Mouse (Mus musculus) embryonic facial prominence, embryonic 15.5 days (tissue): ENCODE measurements around the gene Prickle2. TPM values are rescaled to one million over a fixed set of nuclear protein-coding genes. Genes with fewer than 3 reads are reported as not detected.

ENCODE experiments used
- ATAC-seq: fragments of 200-750 bp; cut with Nextera tagmentation; 2 replicates; pipeline ENCODE4 v1.8.0; 2017; ENCODE audit warnings: low read depth, moderate TSS enrichment; ENCODE audit not compliant: insufficient number of reproducible peaks, low FRiP score, low TSS enrichment
- H3K27ac ChIP-seq: fragments of 300-500 bp; sonication (generic); replicated peaks from 2 replicates; pipeline ENCODE4 v1.5.1; 2015; ENCODE audit warnings: mild to moderate bottlenecking, inconsistent platforms
- H3K27me3 ChIP-seq: fragments of 300-500 bp; sonication (generic); 2 replicates; pipeline ENCODE4 v1.6.1; 2015; ENCODE audit warnings: inconsistent platforms
- H3K36me3 ChIP-seq: fragments of 300-500 bp; sonication (generic); 2 replicates; pipeline ENCODE4 v1.6.1; 2015; ENCODE audit warnings: mild to moderate bottlenecking, inconsistent platforms
- H3K4me1 ChIP-seq: fragments of 300-500 bp; sonication (generic); 2 replicates; pipeline ENCODE4 v1.6.1; 2015; ENCODE audit warnings: inconsistent platforms
- H3K4me2 ChIP-seq: fragments of 300-500 bp; sonication (generic); replicated peaks from 2 replicates; pipeline ENCODE4 v1.6.1; 2015; ENCODE audit warnings: mild to moderate bottlenecking, inconsistent platforms
- H3K4me3 ChIP-seq: fragments of 300-500 bp; sonication (generic); replicated peaks from 2 replicates; pipeline ENCODE4 v1.5.1; 2015; ENCODE audit warnings: mild to moderate bottlenecking, inconsistent platforms
- H3K9ac ChIP-seq: fragments of 300-500 bp; sonication (generic); 2 replicates; pipeline ENCODE4 v1.6.1; 2015; ENCODE audit warnings: inconsistent platforms
- H3K9me3 ChIP-seq: fragments of 300-500 bp; sonication (generic); replicated peaks from 2 replicates; pipeline ENCODE4 v1.6.1; 2016; ENCODE audit warnings: inconsistent platforms
- WGBS: fragments of 180-500 bp; shearing (Covaris S2); methylation state at CpG from one replicate; pipeline ENCODE4 v1.1.7; 2015; 5-methylcytosine and 5-hydroxymethylcytosine counted together
- polyA plus RNA-seq: library from polyadenylated mRNA; unstranded; fragments of >200 nt; fragmentation: Nextera tagmentation; extraction: Ambion mirVana; gene quantifications from 2 replicates; pipeline ENCODE4 v1.2.1, GENCODE M21; 2015

Prickle2 gene
- polyA plus RNA-seq, 1 experiment from 2014 or later: 6.2 TPM

GRCm38 (mm10) chr6:92370896-92371295, 335.1 kb downstream of the Prickle2 start:
- Histone ChIP-seq H3K9ac (no peak overlapping the region), H3K4me1 (no peaks in the 10 kb centered on the region), H3K36me3 (peaks cover 5% of the 10 kb centered on the region; the same call in 1 of the 2 replicates), H3K9me3 (no peaks in the 10 kb centered on the region), H3K4me2 (no peak overlapping the region), H3K4me3 (no peak overlapping the region), H3K27me3 (no peaks in the 10 kb centered on the region), H3K27ac (no peak overlapping the region)
- ATAC-seq: no peak
- 66% methylated on average over 5 of the region's 5 CpGs for WGBS

- no peaks in the 10 kb centered on the region for H3K9me3 ChIP-seq
Observed at GRCm38 (mm10) chr6:92347278-92348028, 358.5 kb downstream of the Prickle2 start.

DNA sequence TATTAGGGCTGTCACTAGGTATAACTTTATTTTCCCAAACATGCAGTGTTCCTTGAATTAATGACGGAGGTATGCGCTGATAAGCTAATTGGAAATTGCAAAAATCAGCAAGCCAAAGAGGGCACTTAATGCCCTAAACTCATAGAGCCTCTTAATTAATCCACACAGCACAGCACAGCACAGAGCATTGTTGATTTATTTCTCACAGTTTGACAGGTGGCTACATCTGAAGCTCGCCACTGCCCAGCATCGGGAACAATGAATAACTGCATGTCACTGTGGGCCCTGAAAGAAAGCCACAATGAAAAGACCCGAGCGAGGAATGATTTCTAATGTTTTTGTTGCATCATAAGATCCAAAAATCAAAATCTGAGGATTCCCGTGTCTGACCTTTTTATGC, 359.2 kb downstream of the Prickle2 start:
- H3K9ac ChIP-seq: no peak overlapping the region
- H3K27ac ChIP-seq: no peak overlapping the region
- H3K9me3 ChIP-seq: no peaks in the 10 kb centered on the region
- H3K27me3 ChIP-seq: no peaks in the 10 kb centered on the region
- 74% methylated on average over 7 of the region's 7 CpGs for WGBS
- ATAC-seq: no peak
- no peaks in the 10 kb centered on the region for H3K36me3 ChIP-seq
- H3K4me1 ChIP-seq: no peaks in the 10 kb centered on the region
- no peak overlapping the region for H3K4me3 ChIP-seq
- H3K4me2 ChIP-seq: no peak overlapping the region

More at GRCm38 (mm10) chr6:92347278-92348028, 358.5 kb downstream of the Prickle2 start:
- Histone ChIP-seq H3K4me2 (no peak overlapping the region), H3K36me3 (no peaks in the 10 kb centered on the region), H3K4me3 (no peak overlapping the region), H3K27me3 (no peaks in the 10 kb centered on the region), H3K4me1 (no peaks in the 10 kb centered on the region), H3K27ac (no peak overlapping the region), H3K9ac (no peak overlapping the region)
- WGBS: 76% methylated on average over 10 of the region's 10 CpGs
- no peak for ATAC-seq

DNA sequence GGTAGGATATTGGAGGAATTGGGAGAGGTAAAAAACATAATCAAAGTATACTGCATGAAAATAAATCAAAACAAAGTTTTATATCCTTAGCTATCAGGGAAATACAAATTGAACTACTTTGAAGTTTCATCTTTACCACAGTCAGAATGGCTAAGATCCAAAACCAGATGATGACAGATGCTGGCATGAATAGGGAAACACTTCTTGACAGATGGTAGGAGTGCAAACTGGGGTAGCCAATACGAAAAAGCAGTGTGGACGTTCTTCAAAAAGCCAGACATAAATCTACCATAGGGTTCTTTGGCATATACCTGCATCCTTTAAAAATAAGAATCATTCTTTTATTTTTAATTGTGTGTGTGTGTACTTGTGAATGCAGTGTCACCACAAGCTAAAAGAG, 360.8 kb downstream of the Prickle2 start:
- no peaks in the 10 kb centered on the region for H3K9me3 ChIP-seq
- no peak for ATAC-seq
- H3K27me3 ChIP-seq: no peaks in the 10 kb centered on the region
- H3K4me1 ChIP-seq: no peaks in the 10 kb centered on the region
- H3K9ac ChIP-seq: no peak overlapping the region
- 76% methylated on average over 2 of the region's 2 CpGs for WGBS
- no peaks in the 10 kb centered on the region for H3K36me3 ChIP-seq
- H3K27ac ChIP-seq: no peak overlapping the region
- H3K4me2 ChIP-seq: no peak overlapping the region
- H3K4me3 ChIP-seq: no peak overlapping the region

- H3K27ac ChIP-seq: no peak overlapping the region
- H3K4me1 ChIP-seq: no peaks in the 10 kb centered on the region
- H3K9me3 ChIP-seq: no peaks in the 10 kb centered on the region
- no peaks in the 10 kb centered on the region for H3K36me3 ChIP-seq
- no peaks in the 10 kb centered on the region for H3K27me3 ChIP-seq
- H3K4me2 ChIP-seq: no peak overlapping the region
- 80% methylated on average over 3 of the region's 3 CpGs for WGBS
- no peak overlapping the region for H3K4me3 ChIP-seq
- no peak overlapping the region for H3K9ac ChIP-seq
- no peak for ATAC-seq
Observed at GRCm38 (mm10) chr6:92344588-92344987, 361.4 kb downstream of the Prickle2 start.

Other genes starting within 250 kb of the Prickle2 start
- gene A730049H05Rik, start 110.3 kb upstream of the Prickle2 start, polyA plus RNA-seq: 0.63 and 0.87 TPM in 2 replicates
- gene Gm15737, start 163.2 kb upstream of the Prickle2 start, polyA plus RNA-seq: 0.07 and 0.14 TPM in 2 replicates
- 6.1 and 6.7 TPM in 2 replicates for gene Adamts9, start 237.3 kb upstream of the Prickle2 start, polyA plus RNA-seq